Comparison of ENCODE assay signal across 8 mouse cellular contexts in genomic region chr8:110720685-110721598, GRCm38 (mm10). TPM values are rescaled to one million over a fixed set of nuclear protein-coding genes. Genes with fewer than 3 reads are reported as not detected.
DNase-seq lines count a peak whose midpoint lies in the region; ATAC-seq and TF ChIP-seq lines count a peak whose summit lies in the region.

TSS of gene Mtss1l (plus strand) at chr8:110721476.

- DNase-seq in MN1 (ENCODE audit: low spot score), result peak; percentile 91
- peak; percentile 87 for DNase-seq in cerebellum, adult 11-12 months
- peak; percentile 70 to 80 for DNase-seq in heart, postnatal 36 days
- peak; percentile 71 for DNase-seq in layer of hippocampus, adult 9-11 months
- peak; percentile 93 for DNase-seq in lung, postnatal 0 days (ENCODE audit: low spot score)
- DNase-seq in right cerebral cortex, adult 2 months (ENCODE audit: low spot score in 2 of 2), result peak; percentile 65 to 70
- no peak for DNase-seq in B cell, adult 2 months

- intact Hi-C loops in heart, postnatal 36 days (cut with DNase I), result no loop called here

- 4% methylated on average over 61 of the region's 75 CpGs for WGBS in forebrain, embryonic 16.5 days
- WGBS in lung, postnatal 0 days, result 8% methylated on average over 34 of the region's 75 CpGs

- H3K27ac ChIP-seq in forebrain, embryonic 16.5 days (ENCODE audit: low read length), result peak within 1 kb of the TSS; percentile 88
- peak within 1 kb of the TSS; percentile 90 for H3K27ac ChIP-seq in lung, postnatal 0 days (ENCODE audit: low read length)

- no peaks in the 10 kb centered on the region for H3K36me3 ChIP-seq in forebrain, embryonic 16.5 days (ENCODE audit: control insufficient read depth, insufficient read depth)
- H3K36me3 ChIP-seq in lung, postnatal 0 days (ENCODE audit: insufficient read depth, low read length), result no peaks in the 10 kb centered on the region; the same call in 1 of the 2 replicates

- H3K9me3 ChIP-seq in forebrain, embryonic 16.5 days (ENCODE audit: control insufficient read depth, low read length), result no peaks in the 10 kb centered on the region
- no peaks in the 10 kb centered on the region for H3K9me3 ChIP-seq in lung, postnatal 0 days (ENCODE audit: low read length)

- H3K4me2 ChIP-seq in forebrain, embryonic 16.5 days (ENCODE audit: low read length), result peak within 1 kb of the TSS; percentile 89
- peak within 1 kb of the TSS; percentile 81 for H3K4me2 ChIP-seq in lung, postnatal 0 days (replicated peaks; ENCODE audit: low read depth, low read length)

- peak within 1 kb of the TSS; percentile 82 for H3K4me3 ChIP-seq in forebrain, embryonic 16.5 days (replicated peaks; ENCODE audit: low read length)
- peak within 1 kb of the TSS; percentile 62 for H3K4me3 ChIP-seq in lung, postnatal 0 days (ENCODE audit: low read depth, low read length)

- TF ChIP-seq EP300 in lung, postnatal 0 days (IDR thresholded peaks at IDR 0.05), result no peak

- H3K4me1 ChIP-seq in forebrain, embryonic 16.5 days (replicated peaks; ENCODE audit: control insufficient read depth, insufficient read depth, low read length), result peaks cover 75% of the 10 kb centered on the region
- H3K4me1 ChIP-seq in lung, postnatal 0 days (ENCODE audit: insufficient read depth, low read depth, low read length), result peaks cover 52% of the 10 kb centered on the region; the same call in 1 of the 2 replicates

- ATAC-seq in forebrain, embryonic 16.5 days, result peak; percentile 74
- ATAC-seq in lung, postnatal 0 days, result peak; percentile 78

- H3K27me3 ChIP-seq in forebrain, embryonic 16.5 days (replicated peaks; ENCODE audit: control insufficient read depth, insufficient read depth, low read length), result no peaks in the 10 kb centered on the region
- no peaks in the 10 kb centered on the region for H3K27me3 ChIP-seq in lung, postnatal 0 days (replicated peaks; ENCODE audit: insufficient read depth, low read length)

- no peak for TF ChIP-seq CTCF in lung, postnatal 0 days (IDR thresholded peaks at IDR 0.05)

- H3K9ac ChIP-seq in forebrain, embryonic 16.5 days (replicated peaks; ENCODE audit: low read depth, low read length), result peak within 1 kb of the TSS; percentile 94
- peak within 1 kb of the TSS; percentile 78 for H3K9ac ChIP-seq in lung, postnatal 0 days (replicated peaks; ENCODE audit: low read depth)

RNA-seq across cellular contexts. Expression of gene Mtss1l, which starts in this region (rescaled TPM):
- 24.6 and 24.8 TPM in 2 replicates for polyA plus RNA-seq in forebrain, embryonic 16.5 days (2015; fragmentation: Nextera tagmentation; extraction: Ambion mirVana)
- total RNA-seq in heart, postnatal 36 days (2021), result 10 to 100 TPM; 34.3 to 38.1 TPM
- polyA plus RNA-seq in lung, postnatal 0 days (2015; fragmentation: Nextera tagmentation; extraction: Ambion mirVana), result 13.8 and 16.6 TPM in 2 replicates

Comparison
In these comparisons a context has a peak if more than half of its experiments do, and no peak if none do; other contexts are left out.
1. DNase-seq: peak in MN1 (single experiment), cerebellum, adult 11-12 months (single experiment), heart, postnatal 36 days (2 of 2), layer of hippocampus, adult 9-11 months (single experiment), lung, postnatal 0 days (single experiment) and right cerebral cortex, adult 2 months (2 of 2); none in B cell, adult 2 months (0 of 2).